Mouse (Mus musculus) hindbrain, embryonic 14.5 days (tissue): ENCODE data around the gene Map6. TPM values are rescaled to one million over a fixed set of nuclear protein-coding genes. Genes with fewer than 3 reads are reported as not detected.

Source experiments
- ATAC-seq: fragments of 200-750 bp; cut with Nextera tagmentation; 2 replicates; pipeline ENCODE4 v1.8.0; 2017; ENCODE audit warnings: moderate number of reproducible peaks, mild to moderate bottlenecking, moderate TSS enrichment, moderate library complexity; ENCODE audit not compliant: low FRiP score
- DNase-seq: peaks from one replicate; pipeline ENCODE4 v3.0.0-alpha.2; 2015; ENCODE audit warnings: low spot score
- H3K27ac ChIP-seq: fragments of 300-500 bp; sonication (generic); 2 replicates; pipeline ENCODE4 v1.5.1; 2014; ENCODE audit warnings: mild to moderate bottlenecking, moderate library complexity
- H3K27me3 ChIP-seq: fragments of 300-500 bp; sonication (generic); 2 replicates; pipeline ENCODE4 v1.6.1; 2014; ENCODE audit warnings: mild to moderate bottlenecking, low read length, mixed read lengths; ENCODE audit not compliant: control insufficient read depth, insufficient read depth
- H3K36me3 ChIP-seq: fragments of 300-500 bp; sonication (generic); replicated peaks from 2 replicates; pipeline ENCODE4 v1.6.1; 2014; ENCODE audit not compliant: control insufficient read depth, insufficient read depth
- H3K4me1 ChIP-seq: fragments of 300-500 bp; sonication (generic); replicated peaks from 2 replicates; pipeline ENCODE4 v1.6.1; 2014; ENCODE audit warnings: antibody characterized with exemption, low read length, mixed read lengths; ENCODE audit not compliant: control insufficient read depth, insufficient read depth
- H3K4me2 ChIP-seq: fragments of 300-500 bp; sonication (generic); replicated peaks from 2 replicates; pipeline ENCODE4 v1.6.1; 2014; ENCODE audit warnings: mild to moderate bottlenecking, moderate library complexity
- H3K4me3 ChIP-seq: fragments of 300-500 bp; sonication (generic); replicated peaks from 2 replicates; pipeline ENCODE4 v1.5.1; 2014; ENCODE audit warnings: mild to moderate bottlenecking, low read length
- H3K9ac ChIP-seq: fragments of 300-500 bp; sonication (generic); 2 replicates; pipeline ENCODE4 v1.6.1; 2014
- H3K9me3 ChIP-seq: fragments of 300-500 bp; sonication (generic); 2 replicates; pipeline ENCODE4 v1.6.1; 2016; ENCODE audit warnings: low read length; ENCODE audit not compliant: control insufficient read depth
- WGBS: fragments of 180-500 bp; shearing (Covaris S2); extraction: QIAGEN DNeasy Blood & Tissue Kit; methylation state at CpG from one replicate; pipeline ENCODE4 v1.1.7; 2014; 5-methylcytosine and 5-hydroxymethylcytosine counted together
- polyA plus RNA-seq: library from polyadenylated mRNA; unstranded; fragments of >200 nt; fragmentation: Nextera tagmentation; extraction: Ambion mirVana; gene quantifications from 2 replicates; pipeline ENCODE4 v1.2.1, GENCODE M21; 2014

Gene Map6
- polyA plus RNA-seq, 1 experiment from 2014 or later, result 122 TPM

- no peaks in the 10 kb centered on the region for H3K27me3 ChIP-seq
- ATAC-seq, result no peak
- H3K36me3 ChIP-seq, result peaks cover 35% of the 10 kb centered on the region
- H3K4me1 ChIP-seq, result peaks cover 41% of the 10 kb centered on the region
- H3K4me3 ChIP-seq, result no peak overlapping the region
- no peak overlapping the region for H3K4me2 ChIP-seq
- no peak overlapping the region for H3K27ac ChIP-seq
- no peak for DNase-seq
- WGBS, result 81% methylated on average over 4 of the region's 4 CpGs
- no peaks in the 10 kb centered on the region for H3K9me3 ChIP-seq
- H3K9ac ChIP-seq, result no peak overlapping the region
These were observed 47.3 kb downstream of the Map6 start for GRCm38 (mm10) chr7:99314565-99314964.

DNA sequence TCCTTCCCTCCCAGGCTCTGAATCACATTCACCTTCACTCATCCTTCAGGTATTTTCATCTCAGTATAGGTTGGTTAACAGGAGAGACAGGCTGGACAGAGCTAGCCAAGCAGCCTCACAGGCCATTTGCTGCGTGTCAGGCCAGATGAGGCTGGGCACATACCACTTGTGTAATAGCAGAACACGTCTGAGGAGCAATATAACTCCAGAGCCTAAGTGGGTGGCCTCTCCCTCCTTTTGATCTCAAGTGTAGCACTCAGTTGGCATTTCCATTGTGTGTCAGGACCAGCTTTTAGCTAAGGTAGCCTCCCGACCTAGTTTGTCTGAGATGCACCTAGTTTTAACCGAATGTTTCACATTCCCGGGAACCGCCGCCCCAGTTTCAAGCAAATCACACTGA lies 49.0 kb downstream of the Map6 start:
- DNase-seq, result no peak
- Histone ChIP-seq H3K9me3 (no peaks in the 10 kb centered on the region), H3K36me3 (peaks cover 35% of the 10 kb centered on the region), H3K27ac (no peak overlapping the region), H3K4me1 (peaks cover 44% of the 10 kb centered on the region), H3K9ac (no peak overlapping the region), H3K4me2 (no peak overlapping the region), H3K4me3 (no peak overlapping the region), H3K27me3 (no peaks in the 10 kb centered on the region)
- ATAC-seq, result no peak
- WGBS, result 87% methylated on average over 7 of the region's 7 CpGs

DNA sequence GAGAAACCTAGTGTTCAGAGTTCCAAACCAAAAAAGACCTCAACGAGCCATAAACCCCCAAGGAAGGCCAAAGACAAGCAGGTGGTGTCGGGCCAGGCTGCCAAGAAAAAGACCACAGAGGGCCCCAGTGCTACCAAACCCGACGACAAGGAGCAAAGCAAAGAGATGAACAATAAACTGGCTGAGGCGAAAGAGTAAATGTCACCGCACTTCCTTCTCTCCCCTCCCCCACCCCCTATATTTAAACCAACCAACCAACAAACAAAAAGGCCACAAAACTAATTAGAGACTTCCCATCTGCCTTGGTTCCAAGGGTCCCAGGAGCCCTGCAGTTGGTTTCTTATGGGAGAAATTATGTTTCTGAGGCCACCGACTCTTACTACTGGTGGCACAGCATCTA lies 50.2 kb downstream of the Map6 start:
- Histone ChIP-seq H3K4me1 (peaks cover 31% of the 10 kb centered on the region), H3K9me3 (no peaks in the 10 kb centered on the region), H3K36me3 (peaks cover 42% of the 10 kb centered on the region), H3K27me3 (no peaks in the 10 kb centered on the region), H3K4me2 (no peak overlapping the region), H3K27ac (no peak overlapping the region), H3K9ac (no peak overlapping the region), H3K4me3 (no peak overlapping the region)
- 57% methylated on average over 7 of the region's 7 CpGs for WGBS
- ATAC-seq, result no peak
- no peak for DNase-seq

GRCm38 (mm10) chr7:99320524-99320923 lies 53.3 kb downstream of the Map6 start:
- H3K4me2 ChIP-seq, result no peak overlapping the region
- DNase-seq (no peak), ATAC-seq (no peak)
- peaks cover 56% of the 10 kb centered on the region for H3K36me3 ChIP-seq
- H3K4me1 ChIP-seq, result peaks cover 22% of the 10 kb centered on the region
- peak overlapping the region; percentile 18; the same call in 1 of the 2 replicates for H3K27ac ChIP-seq
- no peaks in the 10 kb centered on the region for H3K9me3 ChIP-seq
- WGBS, result 37% methylated on average over 14 of the region's 14 CpGs
- H3K4me3 ChIP-seq, result no peak overlapping the region
- H3K9ac ChIP-seq, result peak overlapping the region; percentile 5; the same call in 1 of the 2 replicates
- H3K27me3 ChIP-seq, result no peaks in the 10 kb centered on the region

GRCm38 (mm10) chr7:99322691-99323320 lies 55.6 kb downstream of the Map6 start:
- H3K9me3 ChIP-seq, result no peaks in the 10 kb centered on the region
- no peak overlapping the region for H3K4me2 ChIP-seq
- WGBS, result 88% methylated on average over 6 of the region's 6 CpGs
- no peak overlapping the region for H3K27ac ChIP-seq
- DNase-seq (no peak), ATAC-seq (no peak)
- H3K4me1 ChIP-seq, result peaks cover 19% of the 10 kb centered on the region
- H3K4me3 ChIP-seq, result no peak overlapping the region
- peaks cover 33% of the 10 kb centered on the region for H3K36me3 ChIP-seq
- no peaks in the 10 kb centered on the region for H3K27me3 ChIP-seq
- no peak overlapping the region for H3K9ac ChIP-seq

DNA sequence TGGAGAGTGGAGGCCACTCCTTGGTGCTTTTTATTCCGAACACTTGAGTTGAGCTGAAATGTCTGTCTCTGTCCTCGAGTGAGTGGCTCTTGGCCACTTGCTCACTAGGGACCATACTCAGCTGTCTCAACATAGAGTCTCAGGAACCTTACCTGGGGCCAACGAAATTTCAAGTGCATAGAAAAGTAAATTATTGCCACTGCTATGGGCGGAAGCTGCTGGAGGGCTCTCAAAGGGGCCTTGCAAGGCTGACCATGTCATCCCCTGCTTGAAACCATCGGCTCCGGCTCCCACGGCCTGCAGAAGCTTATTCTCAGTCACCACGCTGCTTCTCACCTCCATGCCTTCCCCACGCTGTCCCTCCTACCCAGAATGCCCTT lies 56.1 kb downstream of the Map6 start:
- no peaks in the 10 kb centered on the region for H3K9me3 ChIP-seq
- peaks cover 29% of the 10 kb centered on the region for H3K36me3 ChIP-seq
- no peak overlapping the region for H3K9ac ChIP-seq
- 93% methylated on average over 9 of the region's 9 CpGs for WGBS
- H3K4me2 ChIP-seq, result no peak overlapping the region
- H3K27me3 ChIP-seq, result no peaks in the 10 kb centered on the region
- H3K4me3 ChIP-seq, result no peak overlapping the region
- H3K4me1 ChIP-seq, result peaks cover 19% of the 10 kb centered on the region
- H3K27ac ChIP-seq, result no peak overlapping the region
- ATAC-seq (no peak), DNase-seq (no peak)

GRCm38 (mm10) chr7:99324810-99325209 lies 57.6 kb downstream of the Map6 start:
- H3K9ac ChIP-seq, result 0 out of 2 replicates have a peak overlapping the region, but pooled peaks have one; percentile 9
- DNase-seq, result no peak
- H3K27me3 ChIP-seq, result no peaks in the 10 kb centered on the region
- 20% methylated on average over 10 of the region's 10 CpGs for WGBS
- H3K36me3 ChIP-seq, result peaks cover 21% of the 10 kb centered on the region
- no peak overlapping the region for H3K4me3 ChIP-seq
- H3K4me2 ChIP-seq, result no peak overlapping the region
- no peak for ATAC-seq
- no peaks in the 10 kb centered on the region for H3K9me3 ChIP-seq
- H3K27ac ChIP-seq, result peak overlapping the region; percentile 72
- peaks cover 18% of the 10 kb centered on the region for H3K4me1 ChIP-seq

DNA sequence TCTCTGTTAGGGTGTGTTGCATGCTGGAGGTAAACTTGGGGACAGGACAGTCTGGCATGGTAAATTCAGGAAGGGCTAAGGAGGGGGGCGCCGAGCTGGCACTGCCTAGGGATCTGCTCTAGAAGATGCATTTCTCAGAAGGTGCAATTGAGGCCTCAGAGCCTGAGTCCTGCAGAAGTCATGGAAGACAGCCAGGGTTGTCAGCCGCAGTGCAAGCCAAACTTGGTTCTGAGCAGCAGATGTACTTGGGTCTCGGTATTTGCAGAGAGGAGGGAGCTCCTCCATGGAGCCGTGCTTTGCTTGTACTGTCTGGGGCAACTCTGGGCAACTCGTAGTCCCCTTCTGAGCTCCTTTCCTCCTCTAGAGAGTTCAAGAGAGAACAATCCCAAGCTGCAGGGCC lies 58.9 kb downstream of the Map6 start:
- WGBS, result 77% methylated on average over 6 of the region's 6 CpGs
- DNase-seq, result no peak
- no peak overlapping the region for H3K27ac ChIP-seq
- H3K9ac ChIP-seq, result no peak overlapping the region
- no peaks in the 10 kb centered on the region for H3K27me3 ChIP-seq
- H3K4me3 ChIP-seq, result no peak overlapping the region
- H3K4me1 ChIP-seq, result peaks cover 8% of the 10 kb centered on the region
- peaks cover 30% of the 10 kb centered on the region for H3K36me3 ChIP-seq
- H3K9me3 ChIP-seq, result no peaks in the 10 kb centered on the region
- no peak for ATAC-seq
- no peak overlapping the region for H3K4me2 ChIP-seq

DNA sequence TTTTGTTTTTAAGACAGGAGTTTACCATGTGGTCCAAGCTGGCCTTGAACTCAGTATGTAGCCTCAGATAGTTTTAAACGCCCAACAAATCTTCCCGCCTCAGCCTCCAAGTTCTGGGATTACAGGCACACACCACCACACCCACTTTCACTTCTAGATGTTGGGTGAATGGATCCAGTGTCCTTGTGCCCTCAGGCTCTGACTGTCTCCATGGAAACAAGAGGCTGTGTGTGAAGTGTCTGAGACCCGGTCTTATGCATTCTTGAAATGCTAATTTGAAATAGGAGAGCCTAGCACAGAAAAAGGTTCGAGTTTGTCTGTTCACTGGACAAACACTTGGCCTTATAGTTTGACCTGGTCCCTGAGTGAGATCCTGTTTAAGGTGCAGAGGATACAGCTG lies 61.6 kb downstream of the Map6 start:
- Histone ChIP-seq H3K36me3 (peaks cover 16% of the 10 kb centered on the region), H3K9ac (no peak overlapping the region), H3K27ac (no peak overlapping the region), H3K4me2 (no peak overlapping the region), H3K27me3 (no peaks in the 10 kb centered on the region), H3K9me3 (no peaks in the 10 kb centered on the region), H3K4me3 (no peak overlapping the region), H3K4me1 (peaks cover 8% of the 10 kb centered on the region)
- DNase-seq (no peak), ATAC-seq (no peak)
- WGBS, result 37% methylated on average over 4 of the region's 4 CpGs

DNA sequence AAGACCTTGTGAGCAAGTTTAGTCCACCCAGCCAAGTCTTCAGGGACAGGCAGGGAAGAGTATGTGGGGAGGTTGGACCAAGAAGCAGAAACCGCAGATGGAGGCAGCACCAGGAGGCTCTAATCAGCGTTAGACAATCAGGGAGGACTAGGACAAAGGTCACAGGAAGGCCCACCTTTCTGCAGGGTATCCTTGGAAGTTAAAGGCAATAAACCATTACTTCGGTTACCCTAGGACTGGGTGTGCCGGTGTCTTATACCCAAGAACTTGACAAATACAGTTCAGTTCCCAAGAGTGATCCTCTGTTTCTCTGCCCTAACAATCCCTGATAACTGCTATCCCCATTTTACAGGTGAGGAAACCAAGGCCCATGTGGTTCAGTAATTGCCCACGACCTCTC lies 62.8 kb downstream of the Map6 start:
- peaks cover 17% of the 10 kb centered on the region; the same call in 1 of the 2 replicates for H3K36me3 ChIP-seq
- H3K4me2 ChIP-seq, result no peak overlapping the region
- H3K9me3 ChIP-seq, result no peaks in the 10 kb centered on the region
- 91% methylated on average over 5 of the region's 5 CpGs for WGBS
- no peak overlapping the region for H3K27ac ChIP-seq
- DNase-seq (no peak), ATAC-seq (no peak)
- H3K27me3 ChIP-seq, result no peaks in the 10 kb centered on the region
- peaks cover 2% of the 10 kb centered on the region; the same call in 1 of the 2 replicates for H3K4me1 ChIP-seq
- H3K9ac ChIP-seq, result no peak overlapping the region
- H3K4me3 ChIP-seq, result no peak overlapping the region
